Mouse (Mus musculus): ENCODE data around the gene Sestd1.

Sestd1 gene

DNA sequence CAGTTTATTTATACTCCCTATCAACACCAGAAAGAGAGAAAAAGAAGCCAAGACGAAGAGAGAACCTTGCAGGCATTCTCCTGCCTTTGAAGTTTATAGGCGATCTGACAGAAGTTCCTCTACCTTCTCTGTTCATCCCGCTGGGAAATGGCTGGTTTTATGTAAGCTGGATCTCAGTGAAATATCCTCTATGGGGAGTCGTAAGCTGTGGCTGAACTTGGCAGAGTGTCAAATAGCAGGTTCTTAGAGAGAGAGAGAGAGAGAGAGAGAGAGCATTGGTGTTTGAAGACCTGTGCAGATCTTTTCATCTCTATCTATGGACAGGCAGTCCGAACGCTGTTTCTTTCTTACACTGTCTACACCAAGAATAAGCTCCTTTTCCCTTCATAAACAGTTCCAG is 107.0 kb downstream of the Sestd1 start:
- DNase-seq (ENCODE audit: low read depth) = no peak

DNA sequence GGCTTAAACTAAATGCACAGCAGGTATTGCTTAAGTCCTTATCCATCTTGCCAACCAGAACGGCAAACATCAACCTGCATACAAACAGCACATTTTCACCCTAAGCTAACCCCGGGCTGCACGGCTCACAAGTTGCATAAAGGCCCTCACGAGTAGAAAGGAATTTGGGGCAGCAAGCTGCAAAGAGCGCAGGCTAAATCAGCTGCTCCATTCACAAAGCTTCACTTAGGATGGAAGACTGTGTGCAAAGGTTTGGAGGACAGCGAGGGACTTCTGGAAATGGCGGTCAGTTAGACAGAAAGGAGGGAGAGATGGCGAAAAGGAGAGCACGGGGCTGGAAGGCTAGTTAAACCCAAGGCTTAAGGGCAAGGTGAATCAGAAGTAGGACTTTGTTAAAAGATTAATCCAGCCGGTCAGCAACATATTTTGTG is 108.1 kb downstream of the Sestd1 start:
- no peak for DNase-seq (ENCODE audit: low read depth)

DNA sequence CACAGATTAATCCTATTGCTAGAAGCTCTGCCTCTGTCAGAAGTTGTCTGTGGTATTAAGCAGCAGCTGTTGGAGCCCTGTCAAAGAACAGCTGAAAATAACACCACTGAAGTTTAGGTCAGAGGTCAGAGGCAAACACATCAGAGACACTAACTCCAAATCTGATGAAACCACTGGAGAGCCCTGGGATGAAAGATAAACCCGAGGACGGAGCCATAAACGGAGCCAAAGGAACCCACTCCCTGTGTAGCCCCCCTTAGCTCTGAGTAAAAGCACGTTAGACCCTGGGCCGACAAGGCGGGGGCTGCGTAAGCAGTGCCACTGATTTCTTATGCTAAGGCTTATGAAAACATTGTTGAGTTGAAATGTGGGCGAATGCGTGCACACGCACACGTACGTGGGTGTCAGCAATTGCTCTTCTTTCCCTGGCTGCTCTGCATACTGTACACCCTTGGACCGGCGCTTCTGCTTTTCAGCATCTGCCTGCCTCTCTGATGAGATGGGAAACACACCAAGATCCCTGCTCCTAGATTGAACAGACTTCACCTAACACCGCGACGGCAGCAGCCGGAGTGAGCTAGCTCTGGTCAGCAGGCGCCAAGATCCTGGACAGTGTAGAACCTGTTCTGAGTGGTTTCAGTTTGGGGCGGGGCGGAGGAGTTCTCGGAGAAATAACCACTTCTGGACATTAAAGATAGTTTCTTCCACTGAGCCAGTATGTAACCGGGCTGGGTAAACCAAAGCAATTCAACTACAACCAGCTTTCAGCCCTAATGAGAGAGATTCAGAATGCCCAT is 108.8 kb downstream of the Sestd1 start:
- no peak for DNase-seq (ENCODE audit: low read depth)

DNA sequence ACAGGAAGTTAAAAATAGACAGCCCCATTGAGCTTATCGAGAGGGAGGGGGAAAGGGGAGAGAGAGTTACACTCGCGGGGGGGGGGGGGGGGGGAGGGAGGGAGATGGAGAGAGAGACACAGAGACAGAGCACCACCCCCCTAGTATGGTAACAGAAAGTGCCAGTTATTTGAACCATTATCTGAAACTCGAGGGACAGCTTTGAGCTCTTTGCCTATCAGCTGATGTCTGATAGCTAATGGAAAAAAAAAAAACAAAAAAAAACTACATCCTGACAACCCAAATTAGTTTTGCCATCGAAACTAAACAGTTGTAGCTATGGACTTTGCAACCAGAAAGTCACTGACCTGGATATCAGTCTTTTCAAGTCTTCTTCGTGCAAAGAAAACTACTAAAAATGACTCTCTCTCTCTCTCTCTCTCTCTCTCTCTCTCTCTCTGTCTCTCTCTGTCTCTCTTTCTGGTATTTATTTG is 109.7 kb downstream of the Sestd1 start, which contains the start of gene Ccdc141:
Gene Ccdc141 (minus strand): TSS at position 4 of the 473 bp plus-strand sequence.
- no peak for DNase-seq (ENCODE audit: low read depth)

DNA sequence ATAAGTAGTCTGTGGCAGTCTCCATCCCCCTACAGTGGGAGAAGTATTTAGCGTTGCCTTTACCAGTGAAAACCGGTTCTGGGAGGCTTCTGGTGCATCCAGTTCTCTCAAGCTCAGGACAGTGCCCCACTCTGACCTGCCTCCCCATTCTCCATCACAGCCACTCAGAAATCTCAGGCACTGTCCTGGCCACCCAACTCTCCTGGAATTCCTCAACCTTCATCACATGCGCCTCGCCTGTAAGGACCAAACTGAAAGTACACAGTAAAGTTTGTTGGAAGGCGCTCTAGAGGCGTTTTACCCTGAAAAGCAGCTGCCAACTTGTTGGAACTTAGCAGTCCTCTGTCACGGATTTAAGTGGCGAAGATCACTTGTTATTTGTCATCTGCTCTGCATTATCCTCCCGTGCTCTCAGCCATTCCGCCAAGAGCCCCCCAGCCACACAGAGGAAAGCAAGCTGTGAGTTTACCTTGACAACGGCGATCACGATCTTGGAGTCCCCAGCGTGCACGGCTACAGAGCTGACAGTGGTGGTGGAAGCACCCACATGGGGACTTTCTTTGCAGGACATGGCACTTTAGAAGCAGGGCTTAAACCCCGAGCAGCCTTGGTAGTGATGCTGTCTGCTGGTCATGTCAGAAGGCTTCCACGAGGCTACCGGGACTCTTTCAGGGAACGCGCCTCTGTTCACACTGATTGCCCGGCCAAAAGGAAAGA is 110.3 kb downstream of the Sestd1 start:
- DNase-seq (ENCODE audit: low read depth) = no peak

DNA sequence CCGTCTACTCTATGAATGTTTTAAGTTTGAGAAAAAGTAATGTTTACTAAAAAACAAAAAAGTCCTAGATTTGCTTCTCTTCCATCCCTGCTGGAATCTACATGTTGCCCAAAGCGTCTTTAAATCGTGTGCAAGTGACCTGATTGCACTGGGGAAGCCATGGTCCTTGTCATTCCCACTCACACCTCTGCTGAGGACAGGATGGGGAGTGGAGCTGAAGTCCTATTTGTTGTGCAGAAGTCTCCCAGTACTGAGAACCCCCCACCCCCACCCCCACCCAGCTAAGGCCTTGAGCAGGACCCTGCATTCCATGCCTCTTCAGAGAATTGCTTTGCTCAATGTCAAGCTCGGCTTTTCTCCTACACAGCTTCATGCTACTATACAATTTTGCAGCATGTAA is 111.2 kb downstream of the Sestd1 start:
- no peak for DNase-seq (ENCODE audit: low read depth)

DNA sequence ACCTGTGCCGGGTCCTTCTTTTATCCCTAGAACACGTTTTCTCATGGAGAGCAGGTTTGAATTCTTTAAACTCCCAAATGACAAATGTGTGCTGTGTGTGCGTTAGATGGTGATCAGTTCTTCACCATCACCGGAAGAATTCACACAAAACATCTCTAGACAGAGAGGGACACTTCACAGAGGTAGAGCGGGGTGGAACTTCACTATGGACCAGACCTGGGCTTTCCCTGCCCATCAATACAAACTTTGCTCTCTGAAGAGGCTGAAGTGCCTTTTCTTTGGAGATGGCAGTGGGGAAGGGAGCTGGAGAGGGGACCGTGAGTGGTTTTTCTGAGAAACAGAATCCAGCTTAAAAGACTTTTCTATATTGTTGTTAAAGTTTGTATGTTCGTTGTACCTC is 111.6 kb downstream of the Sestd1 start:
- no peak for DNase-seq (ENCODE audit: low read depth)

DNA sequence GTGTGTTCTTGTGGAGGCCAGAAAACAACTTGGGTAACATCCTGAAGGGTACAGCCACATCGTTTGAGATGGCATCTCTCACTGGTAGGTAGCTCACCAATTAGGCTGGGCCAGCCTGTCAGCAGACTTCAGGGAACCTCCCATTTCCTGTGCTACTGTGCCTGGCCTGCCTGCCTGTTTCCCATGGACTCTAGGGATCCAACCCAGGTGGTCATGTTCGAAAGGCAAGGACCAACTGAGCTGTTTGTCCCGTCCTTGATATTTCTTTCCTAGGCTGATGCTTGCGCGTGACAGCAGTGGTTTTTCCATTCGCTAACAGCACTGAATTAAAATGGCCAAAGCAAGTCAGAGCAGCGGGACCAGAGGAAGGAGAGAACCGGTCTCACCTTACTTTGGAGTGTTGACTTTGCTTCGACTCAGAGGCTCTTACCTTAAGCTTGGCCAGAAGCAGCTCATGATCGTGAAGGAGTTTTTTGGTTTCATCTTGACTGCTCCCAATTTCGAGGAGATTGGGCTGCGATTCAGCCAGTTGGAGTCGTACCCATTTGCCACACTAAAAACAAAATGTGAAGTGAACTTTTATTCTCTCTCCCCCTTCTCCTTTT is 112.2 kb downstream of the Sestd1 start:
- no peak for DNase-seq (ENCODE audit: low read depth)

DNA sequence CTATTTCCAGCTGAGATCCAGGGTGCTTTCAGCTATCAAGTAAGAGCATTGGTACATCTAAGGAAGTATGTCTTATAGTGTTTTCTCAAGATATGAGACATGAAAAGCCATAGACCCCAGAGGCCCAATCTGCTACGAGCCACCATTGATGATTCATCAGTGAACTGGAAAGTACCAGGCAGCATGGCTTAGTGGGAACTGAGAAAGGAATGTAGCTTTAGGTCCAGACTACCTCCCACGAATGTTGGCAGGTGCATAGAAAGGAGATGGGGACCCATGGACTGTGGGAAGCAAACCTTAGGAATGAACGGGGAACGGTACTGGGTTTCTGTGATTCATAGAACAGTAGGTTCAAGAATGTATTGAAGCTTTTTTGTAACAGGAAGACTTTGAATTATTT is 114.0 kb downstream of the Sestd1 start:
- DNase-seq (ENCODE audit: low read depth) = no peak

DNA sequence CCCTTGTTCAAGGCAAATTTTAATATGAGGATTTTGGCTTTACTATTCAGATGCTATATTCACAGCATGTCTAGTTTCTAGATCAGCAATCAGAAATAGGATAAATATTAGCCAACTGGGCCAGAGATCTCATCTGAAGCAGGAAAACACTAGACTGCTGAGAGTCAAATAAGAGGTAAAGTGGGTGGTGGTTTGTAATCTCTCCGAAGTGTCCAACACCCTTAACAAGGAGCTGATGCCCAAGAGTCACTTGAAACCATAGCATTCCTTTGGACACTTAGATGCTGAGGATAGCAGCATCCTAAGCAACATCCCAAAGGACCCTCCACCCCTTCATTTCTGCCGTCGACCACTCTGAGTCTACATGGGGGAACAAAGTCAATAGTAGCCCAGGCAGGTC is 115.7 kb downstream of the Sestd1 start:
- no peak for DNase-seq (ENCODE audit: low read depth)

DNA sequence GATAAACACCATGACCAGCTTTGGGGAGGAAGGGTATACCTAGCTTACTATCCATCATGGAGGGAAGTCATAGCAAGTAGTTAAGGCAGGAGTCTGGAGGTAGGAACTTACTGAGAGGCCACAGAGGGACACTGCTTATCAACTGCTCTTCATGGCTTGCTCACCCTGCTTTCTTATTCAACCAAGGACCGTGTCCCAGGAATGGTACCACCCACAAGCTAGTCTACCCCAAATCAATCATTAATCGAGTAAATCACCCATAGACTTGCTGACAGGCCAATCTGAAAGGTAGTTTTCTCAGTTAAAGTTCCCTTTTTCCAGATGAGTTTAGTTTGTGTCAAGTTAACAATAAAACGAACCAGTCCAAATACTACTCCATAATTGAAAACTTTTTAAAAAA is 117.0 kb downstream of the Sestd1 start:
- DNase-seq (ENCODE audit: low read depth) = no peak

DNA sequence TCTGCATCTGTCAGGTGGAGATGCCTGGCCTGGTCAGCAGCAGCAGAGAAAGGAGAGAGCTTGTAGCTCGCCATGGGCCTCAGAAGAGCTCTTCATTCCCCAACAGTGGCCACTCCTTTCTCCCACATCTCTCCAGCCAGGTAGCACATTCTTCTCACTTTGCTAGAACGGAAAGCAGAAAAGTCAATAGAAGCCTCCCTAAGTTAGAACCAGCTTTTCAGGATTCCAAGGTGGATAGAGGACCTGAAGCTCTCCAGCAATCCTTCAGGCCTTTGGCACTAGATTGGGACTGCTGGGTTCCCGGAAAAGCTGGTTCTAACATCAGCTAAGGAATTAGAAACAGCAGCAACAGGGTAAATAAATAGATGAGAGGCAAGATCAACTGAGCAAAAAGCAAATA is 118.3 kb downstream of the Sestd1 start:
- DNase-seq (ENCODE audit: low read depth) = no peak

DNA sequence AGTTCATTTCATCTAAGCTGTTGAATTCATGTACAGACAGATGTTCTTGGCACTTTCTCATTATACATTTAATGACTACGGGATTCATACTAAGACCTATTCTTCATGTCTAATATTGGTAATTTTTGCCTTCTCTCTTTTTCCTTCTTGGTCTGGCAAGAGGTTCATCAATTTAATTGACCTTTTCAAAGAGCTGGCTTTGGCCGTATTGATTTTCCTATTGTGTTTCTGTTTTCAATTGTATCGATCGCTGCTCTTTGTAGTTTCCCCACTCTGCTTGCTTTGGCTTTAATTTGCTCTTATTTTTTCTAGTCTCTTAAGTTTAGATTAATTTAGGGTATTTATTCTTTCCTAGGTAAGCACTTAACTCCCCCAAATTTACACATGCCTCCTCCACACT is 122.8 kb downstream of the Sestd1 start:
- DNase-seq (ENCODE audit: low read depth) = no peak

DNA sequence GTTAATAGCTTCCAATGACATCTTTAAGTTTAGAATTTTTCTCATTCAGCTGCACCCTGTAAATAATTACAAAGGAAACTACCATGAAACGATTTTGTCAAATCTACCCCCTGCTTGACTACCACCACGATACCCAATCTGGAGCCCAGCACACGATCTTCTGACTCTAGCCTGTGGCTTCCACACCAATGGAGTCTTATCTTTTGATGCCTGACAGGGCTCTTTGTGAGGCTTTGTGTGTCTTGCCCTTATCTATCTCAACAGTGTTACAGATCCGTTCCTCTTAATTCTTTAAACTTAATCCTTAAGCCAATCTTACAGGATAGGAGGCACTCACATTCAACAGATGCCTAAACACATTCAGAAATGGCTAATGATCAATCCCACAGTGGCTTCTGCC is 126.3 kb downstream of the Sestd1 start:
- DNase-seq (ENCODE audit: low read depth) = no peak

DNA sequence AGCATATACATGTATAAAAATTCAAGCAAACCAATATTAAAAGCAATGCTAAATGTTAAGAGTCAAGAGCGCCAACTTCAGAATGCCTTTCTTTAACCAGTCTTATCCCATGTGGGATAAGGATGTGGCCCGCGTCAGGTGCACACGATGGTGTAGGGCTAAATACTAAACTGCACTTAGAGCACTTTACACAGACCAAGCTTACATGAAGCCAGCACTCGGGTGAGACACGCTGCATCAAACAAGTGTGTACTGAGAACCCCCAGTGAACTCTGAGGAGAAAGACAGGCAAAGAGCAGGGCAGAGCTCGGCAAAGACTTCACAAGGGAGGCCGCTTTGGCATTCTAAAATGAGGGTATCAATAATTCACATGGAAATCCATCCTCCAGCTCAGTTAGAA is 129.1 kb downstream of the Sestd1 start:
- no peak for DNase-seq (ENCODE audit: low read depth)

DNA sequence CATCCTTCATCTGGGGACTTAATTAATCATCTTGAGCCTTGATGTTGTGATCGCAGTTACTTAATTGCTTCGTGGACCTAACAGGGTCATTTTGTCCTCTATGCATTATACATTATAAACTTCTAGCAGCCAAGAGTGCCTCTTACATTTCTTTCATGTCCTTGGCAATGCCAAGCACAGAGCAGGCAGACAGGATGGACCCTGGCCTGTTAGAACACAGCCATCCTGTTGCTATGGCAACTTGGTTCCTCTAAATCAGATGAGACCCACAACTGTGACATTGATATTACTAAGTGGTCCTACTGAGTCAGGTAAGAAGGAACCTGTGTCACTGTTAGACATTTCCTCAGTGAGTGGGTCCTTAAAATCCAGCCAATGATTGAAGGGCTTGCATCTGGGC is 130.8 kb downstream of the Sestd1 start:
- DNase-seq (ENCODE audit: low read depth) = no peak

DNA sequence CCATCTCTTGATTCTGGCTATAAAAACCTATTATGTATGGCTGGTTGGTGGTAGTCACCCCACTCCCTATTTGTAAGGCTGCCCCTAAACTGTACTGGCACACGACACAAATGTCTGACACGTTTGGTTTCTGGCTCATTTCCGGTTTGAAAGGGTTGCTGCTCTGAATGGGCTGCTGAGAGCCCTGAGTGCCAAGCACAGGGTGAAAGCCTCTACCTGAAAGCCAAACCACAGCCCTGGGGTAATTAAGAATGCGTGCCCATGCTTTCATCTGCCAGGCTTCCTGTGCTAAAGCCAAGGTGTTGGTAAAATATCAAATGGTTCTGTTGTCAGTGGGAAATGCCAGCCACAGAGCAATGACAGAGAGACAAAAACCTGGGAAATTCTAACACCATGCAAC is 132.2 kb downstream of the Sestd1 start:
- no peak for DNase-seq (ENCODE audit: low read depth)

DNA sequence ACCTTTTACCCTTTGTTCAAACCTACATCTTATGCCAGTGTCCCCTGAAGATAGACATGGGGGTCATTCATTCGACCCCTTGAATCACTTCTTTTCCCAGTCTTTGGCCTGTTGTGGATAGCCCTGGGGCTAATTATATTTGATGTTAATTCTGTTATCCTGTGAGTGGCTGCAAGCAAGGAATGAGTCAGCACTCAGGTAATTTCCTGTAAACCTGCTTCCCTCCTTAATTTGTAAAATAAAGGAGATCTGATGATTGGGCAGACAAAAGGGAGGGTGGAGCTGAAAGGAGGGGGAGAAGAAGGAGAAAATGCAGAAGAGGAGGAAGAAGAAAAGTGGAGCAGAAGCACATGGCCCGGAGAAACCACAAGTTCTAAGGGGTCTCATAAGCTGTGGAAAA is 133.4 kb downstream of the Sestd1 start:
- DNase-seq (ENCODE audit: low read depth) = no peak

DNA sequence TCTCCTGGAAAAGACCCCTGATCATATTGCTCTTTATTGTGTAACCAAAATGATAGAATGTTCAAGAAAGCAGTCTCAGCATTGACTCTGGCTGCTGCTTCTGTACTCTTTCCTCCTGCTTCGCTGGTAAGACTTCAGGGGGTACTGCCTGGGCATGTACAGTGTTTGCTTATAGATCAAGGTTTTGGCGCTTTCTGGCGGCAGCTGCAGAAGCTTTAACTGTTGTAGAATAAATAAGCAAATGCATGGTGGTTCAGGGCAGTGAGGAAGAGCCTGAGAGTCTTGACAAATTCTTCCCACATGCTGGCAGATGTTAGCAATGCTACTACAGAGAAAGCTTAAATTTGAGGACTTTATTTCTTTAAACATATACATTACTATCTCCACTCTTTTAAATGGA is 134.1 kb downstream of the Sestd1 start:
- DNase-seq (ENCODE audit: low read depth) = no peak

DNA sequence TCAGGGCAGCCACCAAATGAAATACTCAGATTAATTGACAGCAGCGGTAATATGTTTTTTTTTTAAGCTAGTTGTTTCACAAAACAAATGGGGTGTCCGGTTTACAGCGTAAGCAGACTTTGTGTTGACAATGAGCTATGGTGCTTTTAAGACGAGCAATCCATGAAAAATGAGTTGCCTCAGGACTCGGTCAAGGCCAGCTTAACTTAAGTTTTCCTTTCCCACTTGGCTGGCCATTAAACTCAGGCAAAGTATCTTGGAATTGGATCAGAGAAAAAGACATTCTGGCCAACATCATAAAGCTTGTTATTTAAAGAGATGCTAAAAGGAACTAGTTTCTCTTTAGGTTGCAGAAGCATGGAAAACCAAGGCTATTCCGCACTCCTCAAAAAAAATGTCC is 136.9 kb downstream of the Sestd1 start:
- no peak for DNase-seq (ENCODE audit: low read depth)

DNA sequence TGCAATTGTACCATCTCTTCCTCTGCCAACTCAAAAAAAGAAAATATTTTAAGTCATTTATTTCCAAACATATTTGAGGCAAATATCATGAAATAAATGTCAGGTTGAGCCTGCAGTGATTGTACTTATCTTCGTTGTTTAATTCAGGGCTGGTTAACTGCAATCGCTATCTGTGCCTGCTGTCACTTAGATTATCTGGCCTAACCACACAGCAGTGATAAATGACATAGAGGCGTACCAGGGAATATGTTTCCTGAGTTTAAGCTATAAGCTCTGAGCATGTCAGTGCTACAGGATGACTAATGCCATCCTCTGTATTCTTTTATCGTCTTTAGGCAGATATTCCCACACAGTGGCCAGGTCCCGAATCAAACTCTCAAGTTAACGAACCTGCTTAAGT is 141.5 kb downstream of the Sestd1 start:
- no peak for DNase-seq (ENCODE audit: low read depth)

DNA sequence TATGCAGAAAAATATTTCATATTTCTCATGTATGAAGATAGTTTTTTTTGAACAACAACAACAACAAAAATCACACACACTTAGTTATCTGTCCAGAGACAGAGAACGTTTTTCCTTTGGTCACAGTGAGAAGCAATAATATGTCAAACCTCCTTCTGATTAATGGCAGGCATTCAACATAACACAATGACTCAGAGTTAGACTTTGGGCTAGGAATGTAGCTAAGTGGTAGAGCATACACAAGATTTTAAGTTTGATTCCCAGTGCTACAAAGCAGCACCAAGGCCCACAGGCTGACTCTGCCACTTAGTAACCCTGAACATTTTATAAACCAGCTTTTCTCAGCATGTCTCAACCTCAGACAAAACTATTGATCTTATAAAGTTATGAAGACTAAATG is 145.5 kb downstream of the Sestd1 start:
- DNase-seq (ENCODE audit: low read depth) = no peak

DNA sequence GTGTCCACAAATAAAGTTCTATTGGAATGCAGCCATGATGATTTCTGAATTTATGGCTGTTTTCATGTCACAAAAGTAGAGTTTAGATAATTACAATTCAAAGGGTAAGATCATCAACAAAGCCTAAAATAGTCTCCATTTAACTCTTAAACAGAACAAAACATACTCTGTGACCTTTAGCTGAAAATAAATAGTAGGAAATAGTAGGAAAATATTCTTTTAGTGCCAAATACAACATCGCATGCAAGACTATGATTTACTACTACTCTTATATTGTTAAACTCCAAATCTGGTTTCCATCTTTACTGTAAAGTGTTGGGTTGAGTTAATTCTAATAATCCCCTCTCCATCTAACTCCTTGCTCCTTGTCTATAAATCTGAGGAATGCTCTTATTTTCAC is 147.0 kb downstream of the Sestd1 start:
- no peak for DNase-seq (ENCODE audit: low read depth)
